Mouse (Mus musculus) CH12.LX (cell line): ENCODE data around the gene Cbx1. TPM values are rescaled to one million over a fixed set of nuclear protein-coding genes. Genes with fewer than 3 reads are reported as not detected.
A peak's percentile ranks its signal among the peaks of the same experiment; 100 is the strongest.

Experiments used
- DNase-seq: peaks from one replicate; pipeline ENCODE4 v3.0.0-alpha.2; 2013; ENCODE audit errors: extremely low read depth
- H3K27ac ChIP-seq: 2 replicates; pipeline ENCODE4 v1.5.1; 2012; ENCODE audit warnings: low read depth, mild to moderate bottlenecking, control low read depth, moderate library complexity; ENCODE audit not compliant: insufficient read depth
- H3K27me3 ChIP-seq: replicated peaks from 2 replicates; pipeline ENCODE3; 2012; ENCODE audit warnings: inconsistent platforms
- H3K36me3 ChIP-seq, 2 experiments: replicated peaks in 1 of 2; 2 replicates each; pipeline versions ENCODE3 to v1.6.1; 2012; ENCODE audit warnings: inconsistent platforms in 1 of 2, low read length in 1 of 2, mild to moderate bottlenecking in 1 of 2, mixed read lengths in 1 of 2, moderate library complexity in 1 of 2; ENCODE audit not compliant: control insufficient read depth in 1 of 2, insufficient read depth in 1 of 2
- H3K4me1 ChIP-seq, 2 experiments: 2 replicates each; pipeline ENCODE4 v1.6.1; 2012; ENCODE audit warnings: inconsistent platforms in 1 of 2, moderate library complexity in 1 of 2; ENCODE audit not compliant: insufficient read depth in 2 of 2, control insufficient read depth in 1 of 2
- H3K4me2 ChIP-seq: 2 replicates; pipeline ENCODE4 v1.6.1; 2012; ENCODE audit warnings: low read depth, mild to moderate bottlenecking, control low read depth; ENCODE audit not compliant: poor library complexity, insufficient read depth, severe bottlenecking
- H3K4me3 ChIP-seq, 3 experiments: fragments of 150-350 bp in 1 of 3; sonication (generic) in 1 of 3; replicated peaks in 1 of 3; 2 replicates each; pipeline versions ENCODE3 to v1.5.1; 2011 to 2012; ENCODE audit warnings: low read depth in 2 of 3, low read length in 2 of 3, mild to moderate bottlenecking in 2 of 3, moderate library complexity in 2 of 3, control low read depth in 1 of 3, improper control_type of control experiment in 1 of 3, inconsistent platforms in 1 of 3, mixed read lengths in 1 of 3; ENCODE audit not compliant: poor library complexity in 1 of 3
- H3K79me2 ChIP-seq: replicated peaks from 2 replicates; pipeline ENCODE4 v1.6.1; 2012; ENCODE audit warnings: mild to moderate bottlenecking, moderate library complexity; ENCODE audit not compliant: control insufficient read depth, poor library complexity, insufficient read depth, severe bottlenecking; ENCODE audit errors: extremely low read depth
- H3K9ac ChIP-seq: 2 replicates; pipeline ENCODE4 v1.6.1; 2012; ENCODE audit warnings: low read depth, mild to moderate bottlenecking, control low read depth, moderate library complexity; ENCODE audit not compliant: insufficient read depth
- H3K9me3 ChIP-seq: replicated peaks from 2 replicates; pipeline ENCODE3; 2012; ENCODE audit warnings: low read length, inconsistent platforms, mixed read lengths
- BHLHE40 ChIP-seq: IDR thresholded peaks from 2 replicates; pipeline ENCODE4 v1.6.1; 2011; ENCODE audit warnings: mild to moderate bottlenecking, low read depth, low read length, improper control_type of control experiment
- CHD1 ChIP-seq: IDR thresholded peaks from 2 replicates; pipeline ENCODE4 v1.6.1; 2012; ENCODE audit warnings: low read depth, low read length, improper control_type of control experiment, inconsistent platforms
- CHD2 ChIP-seq: IDR thresholded peaks from 2 replicates; pipeline ENCODE4 v1.6.1; 2011; ENCODE audit warnings: low read length, improper control_type of control experiment
- CTCF ChIP-seq, 2 experiments: IDR thresholded peaks in 1 of 2; conservative IDR thresholded peaks in 1 of 2; 2 replicates each; pipeline ENCODE4 v1.5.1; 2011 to 2012; ENCODE audit warnings: low read depth in 2 of 2, low read length in 2 of 2, improper control_type of control experiment in 1 of 2, inconsistent platforms in 1 of 2, mild to moderate bottlenecking in 1 of 2, moderate library complexity in 1 of 2
- ETS1 ChIP-seq: conservative IDR thresholded peaks from 2 replicates; pipeline ENCODE4 v1.6.1; 2012; ENCODE audit warnings: low read depth, mild to moderate bottlenecking, inconsistent platforms, low read length, improper control_type of control experiment, moderate library complexity
- IRF4 ChIP-seq: IDR thresholded peaks from 2 replicates; pipeline ENCODE4 v1.6.1; 2014; ENCODE audit warnings: low read depth, mild to moderate bottlenecking, inconsistent platforms, low read length, improper control_type of control experiment
- JUND ChIP-seq: conservative IDR thresholded peaks from 2 replicates; pipeline ENCODE4 v1.6.1; 2011; ENCODE audit warnings: low read depth, low read length, improper control_type of control experiment
- MAX ChIP-seq: IDR thresholded peaks from 2 replicates; pipeline ENCODE4 v1.6.1; 2011; ENCODE audit warnings: low read length, improper control_type of control experiment
- MAZ ChIP-seq: IDR thresholded peaks from 2 replicates; pipeline ENCODE4 v1.6.1; 2012; ENCODE audit warnings: low read depth, mild to moderate bottlenecking, inconsistent platforms, low read length, improper control_type of control experiment, moderate library complexity
- MEF2A ChIP-seq: IDR thresholded peaks from 2 replicates; pipeline ENCODE4 v1.6.1; 2014; ENCODE audit warnings: low read depth, mild to moderate bottlenecking, inconsistent platforms, low read length, improper control_type of control experiment, borderline replicate concordance
- MXI1 ChIP-seq: IDR thresholded peaks from 2 replicates; pipeline ENCODE4 v1.6.1; 2011; ENCODE audit warnings: mild to moderate bottlenecking, low read depth, low read length, improper control_type of control experiment
- MYC ChIP-seq: IDR thresholded peaks from 2 replicates; pipeline ENCODE4 v1.6.1; 2011; ENCODE audit warnings: low read depth, mild to moderate bottlenecking, improper control_type of control experiment, low read length
- NELFE ChIP-seq: IDR thresholded peaks from 2 replicates; pipeline ENCODE4 v1.6.1; 2011; ENCODE audit warnings: low read depth, low read length, improper control_type of control experiment
- POLR2A ChIP-seq: IDR thresholded peaks from 2 replicates; pipeline ENCODE4 v1.6.1; 2011; ENCODE audit warnings: low read depth, mild to moderate bottlenecking, improper control_type of control experiment, low read length
- POLR2AphosphoS2 ChIP-seq: IDR thresholded peaks from 2 replicates; pipeline ENCODE4 v1.6.1; 2011; ENCODE audit warnings: low read depth, low read length, improper control_type of control experiment
- RCOR1 ChIP-seq: conservative IDR thresholded peaks from 2 replicates; pipeline ENCODE4 v1.6.1; 2012; ENCODE audit warnings: low read depth, mild to moderate bottlenecking, inconsistent platforms, low read length, improper control_type of control experiment
- SIN3A ChIP-seq: IDR thresholded peaks from 2 replicates; pipeline ENCODE4 v1.6.1; 2012; ENCODE audit warnings: low read length, improper control_type of control experiment, inconsistent platforms
- TBP ChIP-seq: conservative IDR thresholded peaks from 2 replicates; pipeline ENCODE4 v1.6.1; 2011; ENCODE audit warnings: low read depth, low read length, improper control_type of control experiment
- TCF12 ChIP-seq: IDR thresholded peaks from 2 replicates; pipeline ENCODE4 v1.6.1; 2014; ENCODE audit warnings: low read depth, mild to moderate bottlenecking, inconsistent platforms, low read length, improper control_type of control experiment
- UBTF ChIP-seq: IDR thresholded peaks from 2 replicates; pipeline ENCODE4 v1.6.1; 2012; ENCODE audit warnings: low read depth, mild to moderate bottlenecking, inconsistent platforms, low read length, improper control_type of control experiment, moderate library complexity
- ZC3H11A ChIP-seq: IDR thresholded peaks from 2 replicates; pipeline ENCODE4 v1.6.1; 2012; ENCODE audit warnings: low read depth, mild to moderate bottlenecking, inconsistent platforms, low read length, improper control_type of control experiment
- ZMIZ1 ChIP-seq: IDR thresholded peaks from 2 replicates; pipeline ENCODE4 v1.6.1; 2012; ENCODE audit warnings: low read depth, mild to moderate bottlenecking, inconsistent platforms, low read length, improper control_type of control experiment
- dilution Hi-C: fragments of 300-500 bp; cut with MboI; formaldehyde crosslinking; loops from 2 replicates; pipeline ENCODE4 v1.14.3; 2020; ENCODE audit warnings: low sequenced_read_pairs; ENCODE audit not compliant: extremely low pct_unique_long_range_greater_than_20kb, extremely low pct_ligation_motif_present
- in situ Hi-C: fragments of 300-500 bp; cut with MboI; formaldehyde crosslinking; loops from 3 replicates; pipeline ENCODE4 v1.14.3; 2019; ENCODE audit warnings: low sequenced_read_pairs, low pct_ligation_motif_present, low pct_unique_long_range_greater_than_20kb, mixed read lengths
- polyA plus RNA-seq: library from polyadenylated mRNA; unstranded; fragments of >175 nt; gene quantifications from 2 replicates; pipeline ENCODE4 v1.2.1, GENCODE M21; 2012; ENCODE audit warnings: low read depth; ENCODE audit not compliant: insufficient read length
- total RNA-seq, 2 experiments: library from RNA; depleted of rRNA; stranded (reverse); fragments of 300-350 nt in 1 of 2; fragments of >200 nt in 1 of 2; gene quantifications; 2 replicates each; pipeline ENCODE4 v1.2.3; 2012 to 2014

The Cbx1 gene
- total and polyA plus RNA-seq, 3 experiments, result 115 to 223 (median 144) TPM

- no peak for DNase-seq
- H3K4me3 ChIP-seq, result peak overlapping the region; percentile 78 to 94 (median 79)
- H3K27me3 ChIP-seq, result no peaks in the 10 kb centered on the region
- H3K9me3 ChIP-seq, result no peaks in the 10 kb centered on the region
- dilution Hi-C loops, result no loop called here
- in situ Hi-C loops, result no loop called here
- peak overlapping the region; percentile 94 for H3K9ac ChIP-seq
- peaks cover 16 to 32% of the 10 kb centered on the region in 2 experiments for H3K36me3 ChIP-seq
- H3K27ac ChIP-seq, result peak overlapping the region; percentile 98; the same call in 1 of the 2 replicates
- H3K4me2 ChIP-seq, result peak overlapping the region; percentile 77
- peaks cover 50% of the 10 kb centered on the region for H3K79me2 ChIP-seq
- no peak for TF ChIP-seq ETS1
- peaks cover 16 to 69% of the 10 kb centered on the region in 2 experiments for H3K4me1 ChIP-seq
Observed at GRCm38 (mm10) chr11:96828881-96829280, 40.0 kb downstream of the Cbx1 start.

- Histone ChIP-seq H3K79me2 (peaks cover 47% of the 10 kb centered on the region), H3K36me3 (peaks cover 16 to 32% of the 10 kb centered on the region in 2 experiments), H3K27me3 (no peaks in the 10 kb centered on the region), H3K4me1 (peaks cover 19 to 72% of the 10 kb centered on the region in 2 experiments), H3K9ac (peak overlapping the region; percentile 96), H3K27ac (peak overlapping the region; percentile 98), H3K9me3 (no peaks in the 10 kb centered on the region), H3K4me2 (0 out of 2 replicates have a peak overlapping the region, but pooled peaks have one; percentile 77), H3K4me3 (peak overlapping the region; percentile 79 to 94 (median 82))
- TF ChIP-seq MEF2A (peak; percentile 61; the same call in 1 of the 2 replicates), BHLHE40 (peak; percentile 30; the same call in 1 of the 2 replicates), TCF12 (peak; percentile 89), MXI1 (peak; percentile 95), CHD2 (no peak), UBTF (no peak; the same call in 1 of the 2 replicates), MAZ (peak; percentile 68; the same call in 1 of the 2 replicates), ETS1 (no peak; the same call in 1 of the 2 replicates), SIN3A (peak; percentile 86; the same call in 1 of the 2 replicates), NELFE (peak; percentile 98), MYC (no peak; the same call in 1 of the 2 replicates), POLR2AphosphoS2 (no peak; the same call in 1 of the 2 replicates), CHD1 (peak; percentile 97), CTCF (conservative IDR thresholded peaks at IDR 0.05 in 1 of 2, IDR thresholded peaks at IDR 0.05 in 1 of 2; ENCODE audit: low read depth in 2 of 2, low read length in 2 of 2) (0 out of 4 replicates have a peak, but pooled peaks of 1 of the 2 experiments have one; percentile 1), ZMIZ1 (peak; percentile 98), MAX (peak; percentile 88), POLR2A (peak; percentile 99), JUND (no peak), IRF4 (peak; percentile 25; the same call in 1 of the 2 replicates), TBP (peak; percentile 97), ZC3H11A (no peak), RCOR1 (no peak)
- peak; percentile 89 for DNase-seq
- dilution Hi-C loops (no loop called here), in situ Hi-C loops (no loop called here)
Observed at GRCm38 (mm10) chr11:96829403-96829812, 40.5 kb downstream of the Cbx1 start.
